Mouse (Mus musculus): Measurements from ENCODE around the gene Sumo3. TPM values are rescaled to one million over a fixed set of nuclear protein-coding genes. Genes with fewer than 3 reads are reported as not detected.

Gene Sumo3
- total RNA-seq, 1 experiment from 2014 or later, result 150 TPM

DNA sequence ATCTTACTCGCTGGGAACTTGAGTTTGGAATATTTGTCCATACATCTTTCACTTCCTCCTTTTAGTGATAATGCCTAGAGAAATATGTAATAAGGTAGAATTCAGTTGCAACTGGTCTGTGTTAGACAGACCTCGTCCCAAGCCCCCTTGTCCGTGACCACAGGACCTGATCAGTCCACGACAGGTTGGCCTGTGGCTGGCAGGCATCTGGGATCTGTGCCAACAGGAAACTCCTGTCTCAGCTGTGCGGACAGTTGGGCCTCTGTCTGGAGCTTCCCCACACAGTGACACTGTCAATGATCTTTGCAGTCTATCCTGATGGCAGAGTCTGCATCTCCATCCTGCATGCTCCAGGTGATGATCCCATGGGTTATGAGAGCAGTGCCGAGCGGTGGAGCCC lies 37.3 kb downstream of the Sumo3 start:
- ATAC-seq (replicated peaks in 1 of 2; ENCODE audit: insufficient read depth in 1 of 2, low FRiP score in 2 of 2, low TSS enrichment in 1 of 2, low read depth in 1 of 2, poor library complexity in 2 of 2, severe bottlenecking in 2 of 2), result no peak

DNA sequence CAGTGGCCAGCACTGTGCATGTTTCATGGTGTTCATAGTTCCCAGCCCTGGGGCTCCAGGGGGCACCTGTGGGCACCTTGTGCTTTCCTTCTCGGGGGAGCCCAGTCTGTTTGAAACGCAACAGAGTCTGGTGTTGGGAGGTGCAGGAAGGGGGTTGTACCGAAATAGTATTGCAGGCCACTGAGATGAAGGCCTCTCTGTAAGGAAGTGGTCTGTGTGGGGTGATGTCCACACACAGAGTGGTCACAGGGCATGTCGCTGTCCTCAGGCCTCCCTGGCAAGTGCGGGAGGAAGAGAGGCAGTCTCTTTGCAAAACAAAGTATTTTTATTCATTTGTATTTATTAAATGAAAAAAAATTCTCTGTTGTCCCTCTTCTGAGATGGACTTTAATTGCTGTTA lies 39.7 kb downstream of the Sumo3 start:
- peak in 1 of 2 experiments; percentile 19; a peak in 1 of 4 replicates for ATAC-seq (replicated peaks in 1 of 2; ENCODE audit: insufficient read depth in 1 of 2, low FRiP score in 2 of 2, low TSS enrichment in 1 of 2, low read depth in 1 of 2, poor library complexity in 2 of 2, severe bottlenecking in 2 of 2)

DNA sequence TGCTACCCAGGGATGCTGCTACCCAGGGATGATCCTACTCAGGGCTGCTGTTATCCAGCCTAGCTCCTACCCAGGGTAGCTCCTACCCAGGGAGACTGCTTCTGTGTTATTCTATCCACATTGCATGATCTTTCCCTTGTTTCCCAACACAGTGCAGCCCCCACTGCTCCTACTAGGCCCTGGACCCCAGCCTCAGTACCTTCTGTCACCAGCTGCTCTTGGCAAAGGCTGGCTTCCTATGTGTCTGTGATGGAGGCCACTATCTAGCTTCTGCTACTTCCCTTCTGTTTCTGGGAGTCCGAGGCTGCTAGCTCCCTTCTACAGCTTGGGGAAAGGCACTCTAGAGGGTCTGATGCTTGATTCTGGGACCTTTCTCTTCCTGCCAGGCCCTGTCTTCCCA lies 41.6 kb downstream of the Sumo3 start:
- ATAC-seq (replicated peaks in 1 of 2; ENCODE audit: insufficient read depth in 1 of 2, low FRiP score in 2 of 2, low TSS enrichment in 1 of 2, low read depth in 1 of 2, poor library complexity in 2 of 2, severe bottlenecking in 2 of 2), result no peak

DNA sequence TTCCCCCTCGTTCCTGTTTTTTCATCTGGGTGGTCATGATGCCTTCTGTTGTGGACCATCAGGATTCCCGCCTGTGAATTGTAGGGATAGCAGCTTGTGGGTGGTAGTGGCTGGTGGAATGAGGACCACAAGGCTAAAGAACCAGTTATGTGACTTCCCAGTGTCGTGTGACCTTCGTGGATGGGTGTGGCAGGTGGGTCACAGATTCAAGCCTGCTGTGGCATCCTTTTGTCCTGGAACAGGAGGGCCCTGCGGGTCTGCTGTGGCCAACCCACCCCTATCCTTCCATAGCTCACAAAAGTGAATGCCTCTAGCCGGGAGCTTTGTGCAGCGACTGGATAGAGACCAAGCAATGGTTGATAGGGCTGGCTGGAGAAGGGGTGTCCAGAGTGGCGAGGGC lies 42.0 kb downstream of the Sumo3 start:
- no peak for ATAC-seq (replicated peaks in 1 of 2; ENCODE audit: insufficient read depth in 1 of 2, low FRiP score in 2 of 2, low TSS enrichment in 1 of 2, low read depth in 1 of 2, poor library complexity in 2 of 2, severe bottlenecking in 2 of 2)

DNA sequence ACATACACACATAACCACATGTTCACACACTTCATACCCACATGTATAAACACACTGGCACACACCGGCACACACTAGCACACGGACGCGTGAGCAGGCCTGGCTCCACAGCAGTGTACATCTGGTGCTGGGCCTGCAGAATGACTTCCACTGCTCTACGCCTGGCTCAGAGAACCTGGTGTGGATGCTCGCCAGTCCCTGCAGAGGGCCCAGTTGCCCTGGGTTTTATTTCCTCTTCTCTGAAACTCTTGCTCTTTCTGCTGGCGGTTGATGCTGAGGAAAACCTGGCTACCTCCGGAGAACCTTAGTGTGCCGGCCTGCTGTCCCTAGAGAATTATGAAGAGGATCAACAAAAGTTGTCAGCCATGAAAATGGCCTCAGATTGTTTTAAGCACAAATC lies 46.1 kb downstream of the Sumo3 start:
- no peak for ATAC-seq (replicated peaks in 1 of 2; ENCODE audit: insufficient read depth in 1 of 2, low FRiP score in 2 of 2, low TSS enrichment in 1 of 2, low read depth in 1 of 2, poor library complexity in 2 of 2, severe bottlenecking in 2 of 2)

DNA sequence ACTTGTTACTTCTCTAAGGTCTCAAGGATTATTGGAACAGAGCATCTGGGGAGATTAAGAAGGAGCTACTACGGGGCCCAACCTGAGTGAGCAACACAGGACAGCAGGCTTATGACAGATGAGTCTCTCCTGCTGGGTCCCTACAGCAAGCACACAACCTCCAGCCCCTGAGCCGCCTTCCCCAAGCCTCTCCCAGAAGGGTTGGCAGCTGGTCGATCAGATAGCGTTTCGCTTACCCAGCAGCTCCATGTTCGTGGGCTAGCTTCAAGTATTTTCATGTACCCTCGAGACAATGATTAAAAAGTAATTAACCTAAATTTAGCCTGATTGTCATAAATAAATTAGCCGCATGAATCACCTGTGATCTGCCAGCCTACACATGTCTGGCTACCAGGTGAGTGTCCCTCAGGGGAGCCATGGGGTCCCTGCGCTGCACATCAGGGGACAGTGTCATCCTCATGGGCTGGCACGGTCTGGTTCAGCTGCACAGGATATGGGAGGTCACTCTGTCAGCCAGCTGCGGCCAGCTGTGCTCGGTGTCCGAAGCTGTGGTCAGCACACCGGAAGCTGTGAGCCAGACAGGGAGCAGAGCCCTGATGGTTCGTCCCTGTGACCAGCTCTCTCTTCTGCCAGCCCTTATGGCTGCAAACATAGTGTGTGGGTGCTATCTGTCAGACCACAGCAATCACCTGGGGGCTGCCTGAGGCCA lies 52.5 kb downstream of the Sumo3 start:
- no peak for ATAC-seq (replicated peaks in 1 of 2; ENCODE audit: insufficient read depth in 1 of 2, low FRiP score in 2 of 2, low TSS enrichment in 1 of 2, low read depth in 1 of 2, poor library complexity in 2 of 2, severe bottlenecking in 2 of 2)

DNA sequence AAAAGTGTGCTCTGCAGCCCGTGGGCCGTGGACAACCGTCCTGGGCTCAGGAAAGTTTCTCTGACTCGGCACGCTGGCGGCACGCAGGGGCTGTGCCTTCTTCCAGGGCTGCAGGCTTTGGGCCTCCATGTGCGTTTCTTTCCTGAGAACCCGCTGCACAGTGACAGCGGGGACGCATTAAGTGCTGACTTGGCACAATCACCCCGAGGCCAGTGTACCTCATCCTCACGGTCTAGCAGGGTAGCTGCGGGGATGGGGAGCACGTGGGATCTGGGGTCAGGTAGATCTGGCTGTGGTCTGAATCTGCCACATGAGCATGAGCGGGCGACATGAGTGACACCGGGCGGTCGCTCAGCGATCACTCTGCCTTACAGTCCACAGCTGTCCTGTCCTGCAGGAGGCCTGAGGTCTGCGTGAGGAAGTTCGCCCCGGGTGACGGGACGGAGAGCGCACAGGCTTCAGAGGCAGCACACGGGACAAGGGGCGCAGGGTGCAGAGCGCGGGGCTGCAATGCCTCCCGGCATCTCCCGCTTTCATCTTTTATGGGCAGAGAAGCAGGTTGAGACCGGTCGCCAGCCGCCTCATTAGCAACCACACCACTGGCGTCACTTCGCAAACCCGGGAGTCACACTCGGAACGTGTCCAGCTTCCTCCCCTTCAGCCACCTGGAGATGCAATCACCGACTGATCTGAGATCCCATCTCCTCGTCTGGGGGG lies 58.2 kb downstream of the Sumo3 start:
- ATAC-seq (replicated peaks in 1 of 2; ENCODE audit: insufficient read depth in 1 of 2, low FRiP score in 2 of 2, low TSS enrichment in 1 of 2, low read depth in 1 of 2, poor library complexity in 2 of 2, severe bottlenecking in 2 of 2), result peak in 1 of 2 experiments; percentile 30; a peak in 1 of 4 replicates

DNA sequence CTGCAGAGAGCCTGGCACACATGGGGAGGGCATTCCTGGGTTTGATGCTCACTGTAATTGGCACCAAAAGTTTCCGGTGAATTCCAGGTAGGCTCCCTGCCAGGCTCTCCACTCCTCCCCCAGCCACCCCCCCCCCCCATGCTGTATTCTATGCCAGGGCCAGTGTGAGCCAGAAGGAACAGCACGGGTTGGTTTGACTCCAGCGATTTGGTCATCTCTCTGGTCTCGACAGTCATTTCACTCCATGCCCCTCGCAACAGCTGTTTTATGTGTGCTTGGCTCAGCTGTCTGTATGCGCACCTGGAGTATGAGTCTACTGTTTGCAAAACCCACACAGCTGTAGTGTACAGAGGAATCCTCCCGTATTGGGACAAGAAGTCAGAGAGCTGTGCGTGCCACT lies 60.4 kb downstream of the Sumo3 start:
- ATAC-seq (replicated peaks in 1 of 2; ENCODE audit: insufficient read depth in 1 of 2, low FRiP score in 2 of 2, low TSS enrichment in 1 of 2, low read depth in 1 of 2, poor library complexity in 2 of 2, severe bottlenecking in 2 of 2), result no peak

DNA sequence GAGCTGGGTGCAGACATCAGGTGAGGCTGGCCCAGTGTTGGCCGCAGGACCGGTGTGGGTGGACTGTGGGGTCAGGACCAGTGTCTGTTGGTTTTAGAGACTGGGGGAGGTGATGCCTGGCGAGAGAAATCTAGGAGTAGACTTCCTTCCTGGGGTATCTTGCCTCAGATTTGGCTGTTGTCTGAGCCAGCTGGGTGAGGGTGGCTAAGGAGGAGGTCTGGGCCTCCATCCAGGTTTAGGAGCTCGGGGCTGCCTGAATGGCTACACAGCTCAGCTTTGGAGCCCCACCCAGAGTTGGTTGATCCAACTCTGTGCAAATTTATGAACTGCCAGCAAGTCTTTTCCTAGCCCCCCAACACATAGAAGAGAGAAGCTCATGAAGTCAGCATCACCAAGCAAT lies 61.5 kb downstream of the Sumo3 start:
- no peak for ATAC-seq (replicated peaks in 1 of 2; ENCODE audit: insufficient read depth in 1 of 2, low FRiP score in 2 of 2, low TSS enrichment in 1 of 2, low read depth in 1 of 2, poor library complexity in 2 of 2, severe bottlenecking in 2 of 2)

Other genes starting within 250 kb of the Sumo3 start
- gene Adarb1, start 187.8 kb upstream of the Sumo3 start, total RNA-seq (2017), result 4.4 and 8.9 TPM in 2 replicates
- 19.2 and 32.6 TPM in 2 replicates for gene Fam207a, start 90.3 kb upstream of the Sumo3 start, total RNA-seq (2017)
- 51.2 and 56.5 TPM in 2 replicates for gene Itgb2, start 75.8 kb upstream of the Sumo3 start, total RNA-seq (2017)
- gene Pttg1ip, start 24.4 kb upstream of the Sumo3 start, total RNA-seq (2017), result 56.2 and 65.8 TPM in 2 replicates
- not detected in 2 replicates for gene Gm49325, start 100 bp downstream of the Sumo3 start, total RNA-seq (2017)
- 25.6 and 27.5 TPM in 2 replicates for gene Ube2g2, start 16.2 kb downstream of the Sumo3 start, total RNA-seq (2017)
- 2.8 and 3.1 TPM in 2 replicates for gene Tspear, start 80.5 kb downstream of the Sumo3 start, total RNA-seq (2017)
- gene Gm19402, start 84.7 kb downstream of the Sumo3 start, total RNA-seq (2017), result not detected in 2 replicates
- not detected in 2 replicates for gene Gm9508, start 91.1 kb downstream of the Sumo3 start, total RNA-seq (2017)
- gene Gm10272, start 100.5 kb downstream of the Sumo3 start, total RNA-seq (2017), result not detected in 2 replicates
- not detected in 2 replicates for gene Gm10024, start 105.4 kb downstream of the Sumo3 start, total RNA-seq (2017)
- not detected in 2 replicates for gene Gm10142, start 109.7 kb downstream of the Sumo3 start, total RNA-seq (2017)
- not detected in 2 replicates for gene Krtap12-1, start 114.5 kb downstream of the Sumo3 start, total RNA-seq (2017)
- not detected in 2 replicates for gene Gm10100, start 120.4 kb downstream of the Sumo3 start, total RNA-seq (2017)
- gene Gm18596, start 136.5 kb downstream of the Sumo3 start, total RNA-seq (2017), result not detected in 2 replicates
- gene Gm9736, start 145.3 kb downstream of the Sumo3 start, total RNA-seq (2017), result not detected in 2 replicates
- not detected in 2 replicates for gene Gm3233, start 153.6 kb downstream of the Sumo3 start, total RNA-seq (2017)
- not detected in 2 replicates for gene Gm3238, start 165.2 kb downstream of the Sumo3 start, total RNA-seq (2017)
- not detected in 2 replicates for gene Gm7138, start 170.8 kb downstream of the Sumo3 start, total RNA-seq (2017)
- gene Gm3250, start 176.4 kb downstream of the Sumo3 start, total RNA-seq (2017), result not detected in 2 replicates
- gene Gm7137, start 182.1 kb downstream of the Sumo3 start, total RNA-seq (2017), result not detected in 2 replicates
- not detected in 2 replicates for gene Gm9639, start 189.0 kb downstream of the Sumo3 start, total RNA-seq (2017)
- gene Gm19668, start 193.0 kb downstream of the Sumo3 start, total RNA-seq (2017), result not detected in 2 replicates
- gene Gm9507, start 205.7 kb downstream of the Sumo3 start, total RNA-seq (2017), result not detected in 2 replicates
- not detected in 2 replicates for gene Gm2696, start 208.6 kb downstream of the Sumo3 start, total RNA-seq (2017)
- not detected in 2 replicates for gene Krtap10-4, start 221.0 kb downstream of the Sumo3 start, total RNA-seq (2017)
- not detected in 2 replicates for gene Krtap10-10, start 229.8 kb downstream of the Sumo3 start, total RNA-seq (2017)
- gene Gm36176, start 240.7 kb downstream of the Sumo3 start, total RNA-seq (2017), result not detected in 2 replicates
- not detected in 2 replicates for gene Gm10318, start 246.8 kb downstream of the Sumo3 start, total RNA-seq (2017)

Measured in hematopoietic stem cell, adult 5-6 weeks (primary cell).